Mouse (Mus musculus) retina, embryonic 14.5 days (tissue): ENCODE measurements at regions not wholly inside any gene's neighbourhood (a gene's known extent, or its start where the extent isn't known, plus 50 kb on each side); places are given as distances from the start of the nearest gene placed in this dataset.

ENCODE experiments used
- DNase-seq: peaks from one replicate; pipeline ENCODE4 v3.0.0-alpha.2; 2015; ENCODE audit warnings: low spot score

DNA sequence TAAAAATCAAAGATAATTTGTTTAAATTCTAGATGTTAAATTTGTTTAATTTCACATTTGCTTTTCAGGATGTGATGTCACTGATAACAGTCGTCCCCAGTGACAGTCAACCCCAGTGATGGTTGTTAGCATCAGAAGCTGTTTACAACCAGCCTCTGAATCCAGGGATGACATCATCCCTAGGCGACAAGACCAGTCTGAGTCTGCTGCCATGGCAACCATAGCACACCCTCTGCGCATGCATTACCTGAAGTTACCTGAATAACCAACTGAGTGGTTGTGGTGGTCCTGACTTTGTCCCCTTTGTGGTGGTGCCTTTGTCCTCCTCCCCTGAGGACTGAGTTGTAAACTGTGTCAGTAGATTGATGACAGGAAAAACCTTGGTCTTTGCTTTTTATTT, 92.0 kb upstream of the Zfp644 start:
- DNase-seq = no peak

DNA sequence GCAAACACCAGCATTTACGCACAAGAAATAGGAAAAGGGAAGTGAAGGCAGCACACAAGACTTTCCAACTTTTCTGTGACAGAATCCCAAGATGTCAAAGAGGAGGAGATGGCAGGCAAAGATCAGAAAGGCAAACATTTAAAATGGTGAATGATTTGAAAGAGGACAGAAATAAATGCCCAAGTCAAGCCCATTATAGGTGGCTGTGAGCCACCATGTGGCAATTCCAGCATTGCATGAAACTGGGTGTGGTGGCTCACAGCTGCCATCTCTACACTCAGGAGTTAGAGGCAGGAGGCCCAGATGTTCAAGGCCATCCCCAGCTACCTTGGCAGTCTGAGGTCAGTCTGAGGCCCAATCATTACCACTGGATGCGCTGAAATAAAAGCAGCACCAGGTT, 88.0 kb upstream of the Zfp644 start:
- DNase-seq = no peak

DNA sequence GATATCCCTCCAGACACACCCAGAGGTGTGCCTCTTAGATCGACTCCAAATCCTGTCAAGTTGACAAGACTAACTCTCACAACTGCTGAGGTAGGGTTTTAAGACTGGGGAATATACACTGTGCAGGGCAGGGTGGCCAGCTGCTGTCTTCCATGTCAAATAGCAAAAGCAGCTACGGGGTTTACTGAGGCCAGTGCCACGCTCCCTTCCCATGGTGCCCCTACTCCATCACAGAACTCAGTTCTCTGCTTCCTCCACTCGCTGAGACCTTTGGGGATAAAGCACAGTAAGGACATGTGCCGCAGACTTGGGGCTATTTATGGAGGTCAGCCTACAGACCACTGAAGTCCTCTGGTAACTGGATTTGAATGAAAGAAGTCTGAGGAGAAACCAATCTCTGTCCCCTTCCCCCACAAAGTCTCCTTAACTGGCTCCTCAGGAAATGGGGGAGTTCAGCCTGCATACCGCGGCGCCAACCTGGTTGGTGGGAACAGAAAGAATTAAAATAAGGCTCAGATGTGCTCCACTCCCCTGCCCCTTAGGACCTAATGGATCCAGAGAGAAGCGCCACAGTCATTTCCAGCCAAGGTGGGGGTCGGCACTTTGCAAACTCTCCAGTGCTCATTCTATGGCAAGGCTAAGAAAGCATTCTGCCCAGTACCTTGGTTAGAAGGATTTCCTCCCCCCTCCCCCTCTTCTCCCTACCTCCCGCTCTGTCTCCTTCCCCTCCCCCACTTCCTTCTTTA, 87.0 kb upstream of the Zfp644 start:
- no peak for DNase-seq

DNA sequence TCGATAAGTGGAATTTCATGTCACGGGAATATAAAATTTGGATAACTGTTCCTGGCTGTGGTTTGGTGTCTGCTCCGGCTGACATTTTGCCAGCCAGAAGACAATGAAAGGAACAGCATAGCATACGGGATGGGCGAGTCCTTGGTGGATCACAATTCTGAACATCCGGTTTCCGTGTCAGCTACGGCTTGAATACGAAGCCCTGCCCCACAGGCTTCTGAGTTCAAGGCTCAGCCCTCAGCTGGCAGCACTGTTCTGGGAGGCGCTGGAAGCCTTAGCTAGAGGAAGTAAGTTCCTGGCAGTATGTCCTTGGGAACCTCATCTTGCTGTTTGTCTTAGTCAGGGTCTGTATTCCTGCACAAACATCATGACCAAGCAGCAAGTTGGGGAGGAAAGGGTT, 83.7 kb upstream of the Zfp644 start:
- DNase-seq = no peak

DNA sequence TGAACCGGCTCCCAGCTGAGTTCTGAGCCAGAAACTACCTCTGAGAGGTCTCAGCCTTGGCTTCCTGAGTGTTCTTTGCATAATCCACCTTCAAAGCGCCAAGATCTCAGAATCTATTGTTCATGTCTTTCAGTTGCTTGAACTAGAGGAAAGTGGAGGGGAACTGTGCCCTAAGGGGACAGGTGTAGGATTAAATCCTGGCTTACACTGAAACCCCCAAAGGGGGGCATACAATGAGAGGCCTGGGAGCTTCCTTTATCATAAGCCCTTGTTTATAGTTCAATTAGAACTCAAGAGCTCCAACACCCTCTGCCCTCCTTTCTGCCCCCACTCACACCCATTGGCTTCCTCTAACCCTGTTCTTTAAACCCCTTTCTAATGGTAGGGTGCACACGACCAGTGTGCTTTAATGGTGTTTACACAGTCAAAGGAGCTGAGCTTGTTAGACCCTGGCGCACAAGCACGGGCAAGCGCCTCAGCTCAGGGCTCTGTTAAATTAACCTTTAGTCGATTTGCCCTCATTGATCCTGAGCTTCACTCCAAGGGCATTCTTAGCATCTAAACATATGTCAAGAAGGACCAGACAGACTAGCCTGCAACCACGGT, 81.2 kb upstream of the Zfp644 start:
- no peak for DNase-seq

DNA sequence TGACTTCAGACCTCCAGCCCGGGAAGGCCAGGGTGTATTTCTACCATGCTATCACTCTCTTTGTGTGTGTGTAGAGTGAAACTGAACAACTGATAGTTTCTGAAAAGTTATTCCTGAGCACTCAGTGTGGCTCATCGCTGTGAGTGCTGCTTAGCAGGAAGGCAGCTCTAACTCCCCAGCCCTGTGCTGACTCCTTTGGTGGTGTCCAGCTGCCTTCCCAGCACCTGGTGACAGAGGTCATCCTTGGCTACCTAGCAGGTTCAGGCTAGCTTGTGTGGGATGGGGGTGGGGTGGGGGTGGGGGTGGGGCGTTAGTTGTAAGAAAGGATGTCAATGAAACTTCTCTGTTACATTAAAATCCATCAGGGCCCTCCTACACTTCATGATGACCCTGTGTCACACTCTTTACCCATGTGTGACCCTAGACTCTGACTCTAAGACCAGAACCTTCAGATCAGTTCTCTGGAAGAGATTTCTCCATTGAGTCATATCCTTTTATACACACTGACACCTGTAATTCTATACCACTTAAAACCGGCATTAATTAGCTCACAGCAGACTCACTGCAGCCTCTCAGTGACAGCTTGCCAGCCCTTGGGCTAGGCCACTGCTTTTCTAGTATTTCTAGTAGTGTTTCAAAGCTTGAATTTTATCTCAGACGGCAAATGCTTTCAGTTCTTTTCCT, 78.1 kb upstream of the Zfp644 start:
- no peak for DNase-seq

DNA sequence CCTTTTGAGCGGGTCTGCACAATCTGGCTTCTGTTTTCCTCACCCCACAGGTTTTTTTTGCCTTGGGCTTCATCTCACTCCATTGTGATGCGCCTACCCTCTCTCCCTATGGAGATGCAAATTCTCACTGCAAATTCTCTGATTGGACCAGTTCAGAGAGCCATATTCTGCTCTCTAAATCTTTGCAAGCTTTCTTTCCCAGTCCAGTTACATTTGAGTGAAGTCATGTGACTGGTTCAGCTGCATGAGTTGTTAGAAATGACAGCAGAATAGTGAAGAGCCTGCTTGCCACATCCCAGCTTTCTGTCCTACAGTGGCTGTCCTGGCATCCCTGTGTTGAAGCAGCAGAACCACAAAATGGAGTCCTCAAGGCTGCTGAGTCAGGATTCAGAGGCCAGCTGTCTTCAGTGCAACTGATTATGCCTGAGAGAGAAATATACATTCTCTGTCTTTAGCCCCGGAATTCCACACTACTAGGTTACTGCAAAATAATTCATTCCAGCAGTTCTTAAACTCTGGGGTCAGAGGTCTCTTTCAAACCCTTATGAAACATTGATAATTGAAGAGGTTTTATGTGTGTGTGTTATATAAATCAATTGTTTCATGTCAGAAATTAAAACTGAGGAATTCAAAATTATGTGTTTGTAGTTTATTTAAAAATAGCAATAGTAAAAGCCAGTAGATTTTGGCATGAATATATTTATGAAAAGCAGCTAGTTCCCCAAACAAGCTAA, 76.3 kb upstream of the Zfp644 start:
- DNase-seq = no peak

DNA sequence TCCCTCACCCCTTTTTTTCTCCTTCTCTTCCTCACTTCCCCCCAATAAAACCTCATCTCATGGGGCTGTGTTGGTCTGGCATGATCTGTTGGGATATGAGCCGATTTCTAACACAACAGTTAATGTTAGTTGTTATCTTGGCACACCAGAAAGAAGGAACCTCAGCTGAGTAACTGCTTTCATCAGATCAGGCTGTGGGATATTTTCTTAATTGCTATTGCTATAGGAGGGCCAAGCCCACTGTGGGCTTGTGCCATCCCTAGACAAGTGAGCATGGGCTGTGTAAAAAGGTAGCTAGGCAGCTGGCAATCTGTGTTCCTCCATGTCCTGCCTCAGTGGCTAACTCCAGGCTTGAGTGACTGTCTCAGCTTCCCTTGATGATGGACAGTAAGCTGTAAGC, 73.9 kb upstream of the Zfp644 start:
- DNase-seq = no peak

DNA sequence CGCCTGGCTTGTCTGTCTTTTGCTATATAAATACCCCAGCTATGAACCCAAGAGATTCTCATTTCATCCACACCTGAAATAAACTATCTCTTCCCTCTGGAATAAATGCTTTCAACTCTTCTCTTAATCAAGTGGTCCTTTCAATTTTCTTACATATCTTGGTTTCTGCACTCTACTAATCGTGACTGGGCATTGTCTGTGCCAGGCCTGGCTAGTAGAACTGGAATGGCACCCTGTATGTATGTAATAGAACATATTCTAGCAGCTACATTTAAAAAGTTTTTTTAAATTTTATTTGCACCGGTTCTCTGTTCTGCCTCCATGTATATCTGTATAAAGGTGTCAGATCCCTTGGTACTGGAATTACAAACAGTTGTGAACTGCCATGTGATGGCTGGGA, 68.2 kb upstream of the Zfp644 start:
- no peak for DNase-seq

DNA sequence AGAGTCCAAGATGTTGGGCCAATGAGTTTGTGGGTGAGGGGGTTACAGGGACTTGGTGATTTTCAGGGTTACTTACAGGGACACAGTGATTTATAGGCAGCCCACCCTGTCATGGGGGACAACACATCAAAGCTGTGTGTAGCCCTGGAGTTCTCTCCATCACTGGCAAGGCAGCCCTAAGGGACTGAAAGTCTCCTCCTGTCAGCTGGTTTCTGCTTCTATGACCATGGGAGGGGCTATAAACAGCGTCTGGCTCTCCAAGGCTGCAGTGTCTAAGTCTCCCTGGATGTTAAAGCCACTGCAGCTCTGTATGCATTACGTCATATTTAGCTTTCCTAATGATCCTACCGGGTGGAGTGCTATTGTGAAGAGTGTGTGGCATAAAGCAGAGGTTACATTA, 66.2 kb upstream of the Zfp644 start:
- no peak for DNase-seq

DNA sequence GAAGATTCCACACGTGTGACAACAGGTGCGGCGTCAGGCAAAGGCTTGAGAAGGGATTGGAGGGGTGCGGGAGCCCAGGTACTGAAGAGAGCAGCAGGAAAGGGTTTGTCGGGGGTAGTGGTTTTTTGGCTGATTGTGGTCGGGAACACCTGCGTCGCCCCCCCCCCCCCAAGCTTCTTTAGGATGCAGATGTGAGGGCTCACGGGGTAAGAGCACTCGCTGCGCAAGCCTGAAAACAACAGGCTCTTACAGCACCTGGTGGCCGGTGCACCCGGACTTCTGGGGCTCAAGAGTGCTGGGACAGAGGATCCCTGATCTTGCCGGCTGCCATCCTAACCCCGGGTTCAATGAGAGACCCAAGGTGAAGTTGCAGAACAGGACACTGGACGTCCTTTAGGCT, 60.9 kb upstream of the Zfp644 start:
- no peak for DNase-seq

DNA sequence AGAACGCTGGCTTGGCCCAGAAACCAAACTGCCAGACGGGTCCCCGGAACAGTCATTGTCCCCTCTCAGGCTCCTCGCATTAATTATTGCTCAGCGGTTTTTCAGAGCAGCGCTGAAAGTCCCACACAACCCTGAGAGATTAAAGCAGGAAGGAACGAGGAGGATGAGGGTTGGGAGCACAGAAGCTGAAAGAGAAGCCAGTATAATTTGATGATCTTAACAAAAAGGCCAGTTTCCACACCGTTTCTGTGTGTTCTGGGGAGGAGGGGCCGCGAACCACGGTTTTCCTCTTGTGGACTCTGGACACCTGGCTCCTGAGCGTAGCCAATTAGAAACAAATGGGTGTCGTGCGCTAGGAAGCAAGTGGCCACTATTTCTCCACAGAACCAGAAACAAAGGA, 60.3 kb upstream of the Zfp644 start:
- peak; percentile 22 for DNase-seq

DNA sequence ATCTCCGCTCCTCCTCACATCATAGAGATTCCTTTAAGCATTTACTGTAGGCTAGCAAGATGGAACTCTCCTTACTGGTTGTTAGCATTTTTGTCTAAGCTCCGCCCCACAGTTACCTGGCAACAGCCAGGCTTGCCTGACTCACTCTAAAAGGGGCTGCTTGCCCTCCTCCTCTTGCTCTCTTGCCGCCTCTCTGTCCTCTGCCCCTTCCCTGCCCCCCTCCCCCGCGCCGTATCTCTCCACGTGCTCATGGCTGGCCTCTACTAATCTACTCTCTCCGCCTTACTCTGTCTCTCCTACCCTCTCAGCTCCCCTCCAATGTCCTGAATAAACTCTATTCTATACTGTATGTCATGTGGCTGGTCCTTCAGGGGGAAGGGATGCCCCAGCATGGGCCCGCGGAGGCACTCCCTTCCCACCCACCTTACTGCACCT, 59.9 kb upstream of the Zfp644 start:
- peak; percentile 64 for DNase-seq

DNA sequence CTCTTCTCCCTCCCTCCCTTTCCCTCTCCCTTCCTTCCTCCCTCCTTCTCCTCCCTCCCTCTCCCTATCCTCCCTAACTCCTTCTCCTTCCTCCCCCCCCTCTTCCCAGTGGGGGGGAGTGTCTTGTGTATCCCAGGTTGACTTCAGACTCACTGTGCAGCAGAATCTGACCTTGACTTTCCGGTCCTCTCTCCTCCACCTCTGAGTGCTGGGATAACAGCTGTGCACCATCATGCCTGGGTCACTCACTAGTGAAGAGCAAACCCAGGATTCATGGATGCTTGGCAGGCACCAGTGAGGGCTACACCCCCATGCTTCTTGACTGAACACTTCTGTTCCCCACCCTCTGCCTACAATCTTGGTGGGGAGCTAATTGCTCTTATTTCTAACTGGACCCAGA, 56.2 kb upstream of the Zfp644 start:
- no peak for DNase-seq

DNA sequence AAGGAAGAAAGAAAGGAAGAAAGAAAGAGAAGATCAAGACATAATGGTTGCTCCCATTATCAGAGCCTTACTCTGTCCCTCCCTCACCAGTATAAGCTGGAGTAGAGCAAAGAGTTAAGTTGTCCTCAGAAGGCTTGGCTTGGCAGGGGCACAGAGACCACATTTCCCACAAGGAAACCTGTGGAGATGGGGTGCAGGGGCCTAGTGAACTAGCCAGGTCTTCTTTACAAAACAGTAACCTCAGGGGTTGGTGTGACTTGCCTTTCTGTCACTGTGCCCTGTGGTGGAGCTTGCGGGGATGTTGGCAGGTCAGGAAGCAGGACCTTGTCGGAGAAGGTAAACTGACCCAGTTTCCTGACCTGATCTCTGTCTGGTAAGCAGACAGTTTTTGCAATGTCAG, 53.1 kb upstream of the Zfp644 start:
- no peak for DNase-seq

DNA sequence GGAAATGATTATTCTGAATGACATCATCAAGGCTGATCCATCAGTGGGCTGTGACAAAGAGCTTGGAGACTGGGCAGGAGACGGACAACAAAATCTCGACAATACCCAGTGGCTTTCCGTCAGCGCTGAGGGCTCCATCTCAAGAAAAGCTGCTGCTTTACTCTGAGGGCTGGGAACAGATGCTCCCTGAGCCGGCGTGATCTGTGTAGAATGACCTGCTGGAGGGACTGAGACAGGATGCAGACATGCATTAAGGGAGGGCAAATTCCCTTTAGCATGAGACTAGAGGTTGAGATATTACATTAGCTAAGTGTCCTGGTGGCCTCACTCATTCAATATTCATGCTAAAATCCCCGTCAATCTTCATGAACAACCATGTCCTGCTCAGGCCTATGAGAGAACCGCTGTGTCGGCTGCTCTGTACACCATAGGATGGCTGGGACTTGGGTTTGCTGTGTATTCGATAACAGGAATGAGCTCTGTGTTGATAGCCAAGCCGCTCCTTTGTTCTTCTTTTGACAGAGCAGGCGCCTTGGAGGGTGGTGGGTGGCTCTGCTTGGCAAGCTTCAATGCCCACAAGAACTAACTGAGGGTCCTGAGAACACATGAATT, 51.5 kb upstream of the Zfp644 start:
- peak; percentile 42 for DNase-seq
